Mouse (Mus musculus): ENCODE measurements around the gene Raver1.

- TF ChIP-seq CTCF (IDR thresholded peaks at IDR 0.05; ENCODE audit: extremely low read depth, insufficient read depth, low read length) (no peak), POLR2A (IDR thresholded peaks at IDR 0.05; ENCODE audit: extremely low read depth, insufficient read depth, low read length) (no peak)
Observed at GRCm38 (mm10) chr9:21028560-21029110, 63.2 kb downstream of the Raver1 start.

Data from cortical plate, adult 2 months (tissue).